Mouse (Mus musculus) liver, embryonic 14.5 days (tissue): Measurements from ENCODE around the gene Rcbtb1. TPM values are rescaled to one million over a fixed set of nuclear protein-coding genes. Genes with fewer than 3 reads are reported as not detected.

Experiments used
- ATAC-seq: fragments of 200-750 bp; cut with Nextera tagmentation; 2 replicates; pipeline ENCODE4 v1.8.0; 2017; ENCODE audit warnings: moderate number of reproducible peaks, mild to moderate bottlenecking, moderate library complexity; ENCODE audit not compliant: insufficient read depth
- DNase-seq, 3 experiments: peaks; one replicate each; pipeline ENCODE4 v3.0.0-alpha.2; 2012 to 2013; ENCODE audit warnings: low read depth in 3 of 3, low spot score in 3 of 3
- H3K27ac ChIP-seq: fragments of 300-500 bp; sonication (generic); 2 replicates; pipeline ENCODE4 v1.5.1; 2014; ENCODE audit warnings: moderate library complexity, mild to moderate bottlenecking, control low read depth, inconsistent platforms
- H3K27me3 ChIP-seq: fragments of 300-500 bp; sonication (generic); 2 replicates; pipeline ENCODE4 v1.6.1; 2014; ENCODE audit warnings: mild to moderate bottlenecking, low read length, moderate library complexity; ENCODE audit not compliant: control insufficient read depth, insufficient read depth
- H3K36me3 ChIP-seq: fragments of 300-500 bp; sonication (generic); replicated peaks from 2 replicates; pipeline ENCODE4 v1.6.1; 2014; ENCODE audit warnings: low read depth; ENCODE audit not compliant: control insufficient read depth, insufficient read depth
- H3K4me1 ChIP-seq, 2 experiments: fragments of 200-500 bp in 1 of 2; fragments of 300-500 bp in 1 of 2; sonication (generic) in 1 of 2; replicated peaks; 2 replicates each; pipeline ENCODE4 v1.6.1; 2012 to 2014; ENCODE audit warnings: antibody characterized with exemption in 1 of 2, inconsistent platforms in 1 of 2, low read length in 1 of 2; ENCODE audit not compliant: control insufficient read depth in 2 of 2, insufficient read depth in 2 of 2
- H3K4me2 ChIP-seq: fragments of 300-500 bp; sonication (generic); 2 replicates; pipeline ENCODE4 v1.6.1; 2014; ENCODE audit warnings: low read depth, mild to moderate bottlenecking, control low read depth, moderate library complexity
- H3K4me3 ChIP-seq, 2 experiments: fragments of 200-500 bp in 1 of 2; fragments of 300-500 bp in 1 of 2; sonication (generic) in 1 of 2; 2 replicates each; pipeline ENCODE4 v1.5.1; 2012 to 2014; ENCODE audit warnings: low read depth in 2 of 2, low read length in 2 of 2, mild to moderate bottlenecking in 2 of 2, control low read depth in 1 of 2, inconsistent platforms in 1 of 2, moderate library complexity in 1 of 2; ENCODE audit not compliant: insufficient read depth in 1 of 2
- H3K9ac ChIP-seq: fragments of 300-500 bp; sonication (generic); replicated peaks from 2 replicates; pipeline ENCODE4 v1.6.1; 2014; ENCODE audit warnings: mild to moderate bottlenecking, control low read depth, moderate library complexity
- H3K9me3 ChIP-seq: fragments of 300-500 bp; sonication (generic); 2 replicates; pipeline ENCODE4 v1.6.1; 2016; ENCODE audit warnings: low read length, mixed read lengths; ENCODE audit not compliant: control insufficient read depth
- CTCF ChIP-seq: IDR thresholded peaks from 2 replicates; pipeline ENCODE4 v1.5.1; 2016; ENCODE audit warnings: antibody characterized with exemption, low read depth, control low read depth
- EP300 ChIP-seq: IDR thresholded peaks from 2 replicates; pipeline ENCODE4 v1.6.1; 2016; ENCODE audit warnings: antibody characterized with exemption, low read depth
- WGBS: fragments of 180-500 bp; shearing (Covaris S2); extraction: QIAGEN DNeasy Blood & Tissue Kit; methylation state at CpG from one replicate; pipeline ENCODE4 v1.1.7; 2014; ENCODE audit not compliant: insufficient replicate concordance; 5-methylcytosine and 5-hydroxymethylcytosine counted together
- polyA plus RNA-seq, 2 experiments: library from polyadenylated mRNA; depleted of rRNA in 1 of 2; stranded (reverse) in 1 of 2; unstranded in 1 of 2; fragments of >200 nt; fragmentation: Nextera tagmentation in 1 of 2; extraction: Ambion mirVana in 1 of 2; gene quantifications; 2 replicates each; pipeline versions ENCODE4 v1.2.1 to v1.2.3; 2012 to 2014

Gene Rcbtb1
- polyA plus RNA-seq (2012; rRNA removed), result 8.4 and 11.2 TPM in 2 replicates
- 13.5 and 14.3 TPM in 2 replicates for polyA plus RNA-seq (2014; fragmentation: Nextera tagmentation; extraction: Ambion mirVana)

- ATAC-seq (peak; percentile 94), DNase-seq (peak; percentile 83 to 85 (median 84))
- no peaks in the 10 kb centered on the region for H3K36me3 ChIP-seq
- peak within 1 kb of the TSS; percentile 96 for H3K4me2 ChIP-seq
- TF ChIP-seq EP300 (no peak; the same call in 1 of the 2 replicates), CTCF (peak; percentile 65)
- peak within 1 kb of the TSS; percentile 84 for H3K27ac ChIP-seq
- peak within 1 kb of the TSS; percentile 80 to 94 for H3K4me3 ChIP-seq
- H3K27me3 ChIP-seq, result no peaks in the 10 kb centered on the region
- H3K9ac ChIP-seq, result peak within 1 kb of the TSS; percentile 83
- H3K4me1 ChIP-seq, result peaks cover 0 to 15% of the 10 kb centered on the region in 2 experiments
- under 1% methylated on average over 96 of the region's 96 CpGs for WGBS
- no peaks in the 10 kb centered on the region for H3K9me3 ChIP-seq
Observed at GRCm38 (mm10) chr14:59200711-59201603, at the start of gene Rcbtb1. Rcbtb1 (plus strand) TSS chr14:59201209.

DNA sequence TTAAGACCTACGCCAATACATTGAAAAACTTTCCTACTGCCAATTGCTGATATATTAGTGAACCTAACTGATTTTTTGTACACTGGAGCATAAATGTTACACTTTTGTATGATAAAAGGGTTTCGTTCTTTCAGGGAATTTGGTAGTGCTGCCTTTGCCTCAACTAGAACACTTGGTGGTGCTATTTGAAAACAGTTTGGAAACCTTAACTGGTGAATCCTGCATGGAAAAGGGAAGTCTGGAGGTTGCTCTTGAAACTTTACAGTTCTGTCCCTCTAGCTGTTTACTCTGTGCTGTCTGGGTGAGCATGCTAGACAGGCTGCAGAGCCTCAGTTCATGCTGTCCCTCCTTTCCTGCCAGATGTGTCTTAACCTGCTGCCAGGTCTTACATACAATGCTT is 45.4 kb upstream of the Rcbtb1 start:
- H3K27me3 ChIP-seq, result no peaks in the 10 kb centered on the region
- peaks cover 0 to 3% of the 10 kb centered on the region in 2 experiments; a peak in 2 of 4 replicates for H3K4me1 ChIP-seq
- H3K4me3 ChIP-seq, result no peak overlapping the region
- H3K9ac ChIP-seq, result no peak overlapping the region
- ATAC-seq (no peak), DNase-seq (peak; percentile 4 to 11 (median 7))
- TF ChIP-seq EP300 (no peak), CTCF (peak; percentile 28; the same call in 1 of the 2 replicates)
- no peak overlapping the region for H3K27ac ChIP-seq
- H3K4me2 ChIP-seq, result no peak overlapping the region
- 56% methylated on average over 2 of the region's 2 CpGs for WGBS
- no peaks in the 10 kb centered on the region for H3K9me3 ChIP-seq
- H3K36me3 ChIP-seq, result no peaks in the 10 kb centered on the region

- peak; percentile 9 to 33 (median 27) for DNase-seq
- ATAC-seq, result peak; percentile 8; the same call in 1 of the 2 replicates
- H3K27ac ChIP-seq, result no peak overlapping the region
Observed at GRCm38 (mm10) chr14:59157016-59157698, 43.9 kb upstream of the Rcbtb1 start.

DNA sequence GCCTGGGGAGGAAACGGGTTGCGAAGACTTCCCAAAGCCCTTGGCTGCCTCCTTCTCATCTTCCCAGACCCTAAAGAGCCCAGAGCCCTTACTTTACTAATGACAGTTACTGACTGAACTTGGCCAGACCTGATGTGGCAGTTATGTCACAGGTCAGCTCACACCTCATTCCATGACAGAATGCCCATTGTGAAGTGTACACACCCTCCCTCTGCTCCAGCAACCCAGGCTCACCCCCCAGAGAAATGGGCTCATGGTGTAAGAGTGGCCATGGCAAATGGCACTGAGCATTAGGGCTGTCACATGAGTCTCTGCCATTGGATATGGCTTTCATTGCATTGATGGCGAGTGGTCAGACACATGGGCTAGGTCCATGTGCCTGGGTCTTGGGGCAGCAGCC is 22.4 kb upstream of the Rcbtb1 start, which contains the start of gene Gm5142:
TSS of gene Gm5142 (minus strand) at position 101 of the 400 bp plus-strand sequence.
- H3K9ac ChIP-seq, result no peak within 1 kb of the TSS
- no peaks in the 10 kb centered on the region for H3K27me3 ChIP-seq
- no peaks in the 10 kb centered on the region; a peak in 1 of 4 replicates for H3K4me1 ChIP-seq
- no peaks in the 10 kb centered on the region for H3K36me3 ChIP-seq
- DNase-seq (no peak), ATAC-seq (no peak)
- H3K27ac ChIP-seq, result no peak within 1 kb of the TSS
- H3K4me2 ChIP-seq, result no peak within 1 kb of the TSS
- no peak within 1 kb of the TSS for H3K4me3 ChIP-seq
- TF ChIP-seq EP300, result no peak
- TF ChIP-seq CTCF, result no peak
- H3K9me3 ChIP-seq, result no peaks in the 10 kb centered on the region
- WGBS, result 61% methylated on average over 3 of the region's 3 CpGs

More at GRCm38 (mm10) chr14:59157016-59157698, 43.9 kb upstream of the Rcbtb1 start:
- WGBS, result 31% methylated on average over 3 of the region's 3 CpGs
- no peak overlapping the region for H3K4me3 ChIP-seq
- H3K36me3 ChIP-seq, result no peaks in the 10 kb centered on the region
- no peaks in the 10 kb centered on the region for H3K27me3 ChIP-seq
- no peak overlapping the region for H3K9ac ChIP-seq
- TF ChIP-seq CTCF, result no peak
- TF ChIP-seq EP300, result no peak
- no peak overlapping the region for H3K4me2 ChIP-seq
- peaks cover 0 to 3% of the 10 kb centered on the region in 2 experiments; a peak in 2 of 4 replicates for H3K4me1 ChIP-seq
- H3K9me3 ChIP-seq, result no peaks in the 10 kb centered on the region
